Mouse (Mus musculus): ENCODE results near the gene Serpinb1b. TPM values are rescaled to one million over a fixed set of nuclear protein-coding genes. Genes with fewer than 3 reads are reported as not detected.

Gene Serpinb1b
- polyA plus RNA-seq, 1 experiment: not detected

- no peaks in the 10 kb centered on the region for H3K4me1 ChIP-seq (ENCODE audit: control insufficient read depth, insufficient read depth, low read length)
- H3K9me3 ChIP-seq (replicated peaks; ENCODE audit: control insufficient read depth, insufficient read depth, low read length, poor library complexity, severe bottlenecking): no peaks in the 10 kb centered on the region
- no peak overlapping the region for H3K27ac ChIP-seq (ENCODE audit: insufficient read depth, low read length)
- no peaks in the 10 kb centered on the region for H3K27me3 ChIP-seq (ENCODE audit: control insufficient read depth, insufficient read depth, low read length, poor library complexity, severe bottlenecking)
- H3K9ac ChIP-seq (ENCODE audit: low read depth, poor library complexity, severe bottlenecking): no peak overlapping the region
- H3K36me3 ChIP-seq (ENCODE audit: control insufficient read depth, insufficient read depth, low read length, poor library complexity, severe bottlenecking): no peaks in the 10 kb centered on the region
- H3K4me3 ChIP-seq (ENCODE audit: low read depth, low read length): no peak overlapping the region
- TF ChIP-seq POLR2A (IDR thresholded peaks at IDR 0.05; ENCODE audit: insufficient read depth, low read length) (no peak), EP300 (IDR thresholded peaks at IDR 0.05; ENCODE audit: insufficient read depth, low read depth, low read length) (no peak), CTCF (IDR thresholded peaks at IDR 0.05; ENCODE audit: low read depth, low read length) (no peak)
Measured at GRCm38 (mm10) chr13:33048187-33048586, 30.2 kb upstream of the Serpinb1b start.

DNA sequence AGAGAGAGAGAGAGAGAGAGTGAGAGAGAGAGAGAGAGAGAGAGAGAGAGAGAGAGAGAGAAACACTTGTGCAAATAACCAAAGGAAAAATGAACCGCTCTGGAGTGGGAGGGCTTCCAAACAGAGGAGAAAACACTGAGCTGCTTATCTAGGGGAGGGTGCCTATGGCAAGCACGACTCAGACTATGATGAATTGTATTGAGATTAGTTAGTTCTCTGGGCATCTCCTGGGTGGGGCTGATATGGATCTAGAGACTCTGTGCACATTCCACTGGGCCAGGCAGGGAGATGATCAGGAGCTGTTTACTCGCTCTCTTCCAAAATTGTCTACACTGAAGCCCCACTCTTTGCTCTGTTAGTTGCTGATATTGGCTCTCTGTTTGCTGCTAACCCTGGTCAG is 26.7 kb upstream of the Serpinb1b start:
- no peaks in the 10 kb centered on the region for H3K27me3 ChIP-seq (ENCODE audit: control insufficient read depth, insufficient read depth, low read length, poor library complexity, severe bottlenecking)

GRCm38 (mm10) chr13:33063048-33063447 is 15.3 kb upstream of the Serpinb1b start:
- peaks cover 10% of the 10 kb centered on the region; the same call in 1 of the 2 replicates for H3K9me3 ChIP-seq (replicated peaks; ENCODE audit: control insufficient read depth, insufficient read depth, low read length, poor library complexity, severe bottlenecking)
- H3K9ac ChIP-seq (ENCODE audit: low read depth, poor library complexity, severe bottlenecking): no peak overlapping the region
- H3K27me3 ChIP-seq (ENCODE audit: control insufficient read depth, insufficient read depth, low read length, poor library complexity, severe bottlenecking): no peaks in the 10 kb centered on the region
- H3K36me3 ChIP-seq (ENCODE audit: control insufficient read depth, insufficient read depth, low read length, poor library complexity, severe bottlenecking): no peaks in the 10 kb centered on the region
- no peak for TF ChIP-seq POLR2A (IDR thresholded peaks at IDR 0.05; ENCODE audit: insufficient read depth, low read length)
- no peak for TF ChIP-seq CTCF (IDR thresholded peaks at IDR 0.05; ENCODE audit: low read depth, low read length)
- no peak for TF ChIP-seq EP300 (IDR thresholded peaks at IDR 0.05; ENCODE audit: insufficient read depth, low read depth, low read length)
- no peaks in the 10 kb centered on the region for H3K4me1 ChIP-seq (ENCODE audit: control insufficient read depth, insufficient read depth, low read length)
- H3K4me3 ChIP-seq (ENCODE audit: low read depth, low read length): no peak overlapping the region
- no peak overlapping the region for H3K27ac ChIP-seq (ENCODE audit: insufficient read depth, low read length)

More for the DNA sequence above, 26.7 kb upstream of the Serpinb1b start:
- Histone ChIP-seq H3K9me3 (replicated peaks; ENCODE audit: control insufficient read depth, insufficient read depth, low read length, poor library complexity, severe bottlenecking) (peaks cover 13% of the 10 kb centered on the region), H3K4me3 (ENCODE audit: low read depth, low read length) (no peak overlapping the region), H3K36me3 (ENCODE audit: control insufficient read depth, insufficient read depth, low read length, poor library complexity, severe bottlenecking) (no peaks in the 10 kb centered on the region), H3K4me1 (ENCODE audit: control insufficient read depth, insufficient read depth, low read length) (no peaks in the 10 kb centered on the region), H3K9ac (ENCODE audit: low read depth, poor library complexity, severe bottlenecking) (no peak overlapping the region), H3K27ac (ENCODE audit: insufficient read depth, low read length) (no peak overlapping the region)
- TF ChIP-seq CTCF (IDR thresholded peaks at IDR 0.05; ENCODE audit: low read depth, low read length) (no peak), POLR2A (IDR thresholded peaks at IDR 0.05; ENCODE audit: insufficient read depth, low read length) (no peak), EP300 (IDR thresholded peaks at IDR 0.05; ENCODE audit: insufficient read depth, low read depth, low read length) (no peak)

DNA sequence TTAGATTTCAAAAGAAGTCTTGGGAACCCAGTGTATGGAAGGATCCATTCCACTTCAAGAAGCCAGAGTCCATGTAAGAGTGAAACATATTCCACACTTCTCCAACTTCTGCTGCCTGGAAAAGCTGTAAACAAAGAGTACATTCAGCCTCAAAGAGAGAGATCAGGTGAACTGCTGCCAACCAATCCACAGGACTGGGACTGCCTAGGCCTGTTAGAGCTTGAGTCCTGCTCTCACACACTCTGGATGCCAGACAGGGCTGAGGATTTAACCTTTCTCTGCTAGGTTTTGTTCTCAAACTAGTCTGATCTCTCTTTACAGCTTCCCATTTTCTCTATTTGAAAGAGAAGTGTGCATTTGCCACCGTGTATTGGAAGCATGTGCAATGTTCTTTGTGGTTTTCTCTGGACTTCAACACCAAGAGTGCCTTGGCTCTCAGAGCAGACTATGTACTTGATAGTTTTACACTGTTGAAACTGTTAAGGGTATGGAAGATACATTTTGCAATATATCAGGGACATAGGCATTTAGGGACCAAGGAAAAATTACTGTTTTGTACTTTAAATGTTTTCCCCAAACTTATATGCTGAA is 10.9 kb upstream of the Serpinb1b start:
- no peak overlapping the region for H3K9ac ChIP-seq (ENCODE audit: low read depth, poor library complexity, severe bottlenecking)
- TF ChIP-seq POLR2A (IDR thresholded peaks at IDR 0.05; ENCODE audit: insufficient read depth, low read length): no peak
- H3K36me3 ChIP-seq (ENCODE audit: control insufficient read depth, insufficient read depth, low read length, poor library complexity, severe bottlenecking): no peaks in the 10 kb centered on the region
- H3K4me1 ChIP-seq (ENCODE audit: control insufficient read depth, insufficient read depth, low read length): no peaks in the 10 kb centered on the region
- H3K4me3 ChIP-seq (ENCODE audit: low read depth, low read length): no peak overlapping the region
- no peak overlapping the region for H3K27ac ChIP-seq (ENCODE audit: insufficient read depth, low read length)
- no peaks in the 10 kb centered on the region for H3K27me3 ChIP-seq (ENCODE audit: control insufficient read depth, insufficient read depth, low read length, poor library complexity, severe bottlenecking)
- H3K9me3 ChIP-seq (replicated peaks; ENCODE audit: control insufficient read depth, insufficient read depth, low read length, poor library complexity, severe bottlenecking): peaks cover 10% of the 10 kb centered on the region; the same call in 1 of the 2 replicates

DNA sequence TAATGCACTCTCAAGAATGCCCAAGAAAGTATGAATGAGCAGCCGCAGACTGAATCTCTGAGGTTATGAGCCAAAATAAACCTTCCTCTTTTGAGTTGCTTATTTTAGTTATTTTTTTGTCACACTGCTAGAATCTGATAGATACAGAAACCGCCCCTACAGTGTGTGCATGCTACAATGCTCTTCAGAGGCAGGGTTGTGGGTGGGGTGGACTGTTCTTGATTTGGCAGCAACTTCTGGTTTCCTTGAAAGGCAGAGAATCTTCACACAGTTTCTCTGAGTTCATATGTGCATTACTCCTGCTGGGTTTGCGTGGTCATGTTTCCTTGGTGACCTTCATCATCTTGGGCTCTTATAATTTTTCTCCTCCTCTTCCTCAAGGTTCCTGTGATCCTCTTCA is 10.2 kb upstream of the Serpinb1b start:
- Histone ChIP-seq H3K4me3 (ENCODE audit: low read depth, low read length) (no peak overlapping the region), H3K9me3 (replicated peaks; ENCODE audit: control insufficient read depth, insufficient read depth, low read length, poor library complexity, severe bottlenecking) (peaks cover 5% of the 10 kb centered on the region; the same call in 1 of the 2 replicates), H3K27ac (ENCODE audit: insufficient read depth, low read length) (no peak overlapping the region), H3K36me3 (ENCODE audit: control insufficient read depth, insufficient read depth, low read length, poor library complexity, severe bottlenecking) (no peaks in the 10 kb centered on the region), H3K27me3 (ENCODE audit: control insufficient read depth, insufficient read depth, low read length, poor library complexity, severe bottlenecking) (no peaks in the 10 kb centered on the region), H3K9ac (ENCODE audit: low read depth, poor library complexity, severe bottlenecking) (no peak overlapping the region), H3K4me1 (ENCODE audit: control insufficient read depth, insufficient read depth, low read length) (no peaks in the 10 kb centered on the region)
- no peak for TF ChIP-seq EP300 (IDR thresholded peaks at IDR 0.05; ENCODE audit: insufficient read depth, low read depth, low read length)
- TF ChIP-seq POLR2A (IDR thresholded peaks at IDR 0.05; ENCODE audit: insufficient read depth, low read length): no peak
- TF ChIP-seq CTCF (IDR thresholded peaks at IDR 0.05; ENCODE audit: low read depth, low read length): no peak

- Histone ChIP-seq H3K4me1 (ENCODE audit: control insufficient read depth, insufficient read depth, low read length) (no peaks in the 10 kb centered on the region), H3K27me3 (ENCODE audit: control insufficient read depth, insufficient read depth, low read length, poor library complexity, severe bottlenecking) (no peaks in the 10 kb centered on the region), H3K9ac (ENCODE audit: low read depth, poor library complexity, severe bottlenecking) (no peak overlapping the region), H3K27ac (ENCODE audit: insufficient read depth, low read length) (no peak overlapping the region), H3K36me3 (ENCODE audit: control insufficient read depth, insufficient read depth, low read length, poor library complexity, severe bottlenecking) (no peaks in the 10 kb centered on the region), H3K4me3 (ENCODE audit: low read depth, low read length) (no peak overlapping the region), H3K9me3 (replicated peaks; ENCODE audit: control insufficient read depth, insufficient read depth, low read length, poor library complexity, severe bottlenecking) (no peaks in the 10 kb centered on the region)
- TF ChIP-seq CTCF (IDR thresholded peaks at IDR 0.05; ENCODE audit: low read depth, low read length) (no peak), EP300 (IDR thresholded peaks at IDR 0.05; ENCODE audit: insufficient read depth, low read depth, low read length) (no peak), POLR2A (IDR thresholded peaks at IDR 0.05; ENCODE audit: insufficient read depth, low read length) (no peak)
Measured at GRCm38 (mm10) chr13:33071776-33072175, 6.6 kb upstream of the Serpinb1b start.
